Mouse (Mus musculus) bone marrow, adult 2 months (tissue): ENCODE results near the gene Pphln1.

ENCODE experiments used
- CTCF ChIP-seq: fragments of 200-500 bp; IDR thresholded peaks from 2 replicates; pipeline ENCODE4 v1.5.1; 2011; ENCODE audit warnings: low read length, control low read depth; ENCODE audit not compliant: control insufficient read depth, insufficient read depth
- POLR2A ChIP-seq: fragments of 200-500 bp; IDR thresholded peaks from 2 replicates; pipeline ENCODE4 v1.6.1; 2011; ENCODE audit warnings: low read depth, mild to moderate bottlenecking, control low read depth, low read length, borderline replicate concordance; ENCODE audit not compliant: control insufficient read depth

DNA sequence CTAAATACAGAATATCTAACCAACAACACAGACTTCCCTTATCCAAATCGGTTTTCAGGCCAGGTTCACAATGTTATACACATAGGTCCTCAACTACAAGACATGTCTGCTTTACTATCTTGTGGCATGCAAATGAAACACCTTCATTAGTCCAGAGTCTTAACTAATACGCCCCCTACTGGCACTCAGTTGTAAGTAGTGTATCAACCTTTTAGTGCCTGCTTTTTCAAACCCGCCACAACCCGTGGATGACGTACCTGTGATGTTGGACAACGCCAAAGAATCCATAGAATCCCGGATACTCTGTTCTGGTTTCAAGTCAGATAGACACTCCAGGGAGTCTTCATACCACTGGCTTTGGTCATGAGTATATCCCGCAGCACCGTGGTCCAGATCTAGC lies 104.6 kb downstream of the Pphln1 start:
- TF ChIP-seq POLR2A: no peak
- no peak for TF ChIP-seq CTCF
